Mouse (Mus musculus) layer of hippocampus, adult 11-12 months (tissue): ENCODE data around the gene Gna14.

Experiments
- DNase-seq: peaks from one replicate; pipeline ENCODE4 v3.0.0; 2022; ENCODE audit warnings: low spot score

Gna14 gene

GRCm38 (mm10) chr19:16597216-16597615 is 161.7 kb downstream of the Gna14 start:
- no peak for DNase-seq

- no peak for DNase-seq
Measured at GRCm38 (mm10) chr19:16598653-16599297, 163.2 kb downstream of the Gna14 start.

GRCm38 (mm10) chr19:16599298-16599970 is 163.9 kb downstream of the Gna14 start:
- peak; percentile 87 for DNase-seq

- DNase-seq = no peak
Measured at GRCm38 (mm10) chr19:16602026-16602425, 166.5 kb downstream of the Gna14 start.

GRCm38 (mm10) chr19:16607634-16608033 is 172.1 kb downstream of the Gna14 start:
- DNase-seq = no peak

GRCm38 (mm10) chr19:16623154-16623553 is 187.6 kb downstream of the Gna14 start:
- DNase-seq = no peak

- DNase-seq = no peak
Measured at GRCm38 (mm10) chr19:16624994-16625393, 189.4 kb downstream of the Gna14 start.

GRCm38 (mm10) chr19:16625610-16626395 is 190.2 kb downstream of the Gna14 start:
- no peak for DNase-seq
